ENCODE assay signal across 9 mouse cellular contexts in genomic region chr8:70596775-70597416, GRCm38 (mm10). TPM values are rescaled to one million over a fixed set of nuclear protein-coding genes. Genes with fewer than 3 reads are reported as not detected.
A peak's percentile ranks its signal among the peaks of the same experiment; 100 is the strongest.
DNase-seq lines count a peak whose midpoint lies in the region; ATAC-seq lines count a peak whose summit lies in the region.
"Had no signal": no experiment of that assay in that cellular context is flagged by ENCODE, and none has a peak within 500 bp of the region (broad histone marks: within the 10 kb centered on the region; RNA-seq: fewer than 3 reads in every experiment).

No protein-coding gene starts in this region.

- WGBS in lung, embryonic 15.5 days: 83% methylated on average over 17 of the region's 17 CpGs
- 87% methylated on average over 17 of the region's 17 CpGs for WGBS in hindbrain, embryonic 11.5 days
- 83% methylated on average over 17 of the region's 17 CpGs for WGBS in midbrain, embryonic 15.5 days

- H3K9me3 ChIP-seq in lung, embryonic 15.5 days: no peaks in the 10 kb centered on the region
- no peaks in the 10 kb centered on the region for H3K9me3 ChIP-seq in hindbrain, embryonic 11.5 days (ENCODE audit: control insufficient read depth, low read length)
- no peaks in the 10 kb centered on the region for H3K9me3 ChIP-seq in midbrain, embryonic 15.5 days

- H3K27me3 ChIP-seq in lung, embryonic 15.5 days: no peaks in the 10 kb centered on the region
- H3K27me3 ChIP-seq in hindbrain, embryonic 11.5 days (ENCODE audit: control insufficient read depth, insufficient read depth, low read length): peaks cover 10% of the 10 kb centered on the region; the same call in 1 of the 2 replicates
- H3K27me3 ChIP-seq in midbrain, embryonic 15.5 days (replicated peaks): no peaks in the 10 kb centered on the region

- H3K4me1 ChIP-seq in lung, embryonic 15.5 days: peaks cover 82% of the 10 kb centered on the region
- peaks cover 37% of the 10 kb centered on the region for H3K4me1 ChIP-seq in hindbrain, embryonic 11.5 days (replicated peaks; ENCODE audit: control insufficient read depth, insufficient read depth, low read length)
- peaks cover 71% of the 10 kb centered on the region for H3K4me1 ChIP-seq in midbrain, embryonic 15.5 days

- peak overlapping the region; percentile 69; the same call in 1 of the 2 replicates for H3K9ac ChIP-seq in lung, embryonic 15.5 days
- H3K9ac ChIP-seq in hindbrain, embryonic 11.5 days (ENCODE audit: low read depth, low read length): no peak overlapping the region
- no peak overlapping the region for H3K9ac ChIP-seq in midbrain, embryonic 15.5 days

- DNase-seq in lung, postnatal 25 days (ENCODE audit: low spot score): no peak
- DNase-seq in cerebellum, postnatal 10 days: peak; percentile 85 to 88
- DNase-seq in hindbrain, embryonic 11.5 days (ENCODE audit: low spot score): peak; percentile 40
- no peak for DNase-seq in layer of hippocampus, postnatal 14 days (ENCODE audit: low spot score in 2 of 2)

- peaks cover 22% of the 10 kb centered on the region for H3K36me3 ChIP-seq in lung, embryonic 15.5 days
- H3K36me3 ChIP-seq in hindbrain, embryonic 11.5 days (ENCODE audit: control insufficient read depth, insufficient read depth, low read length): 0 out of 2 replicates have a peak, but pooled peaks cover 2% of the 10 kb centered on the region
- H3K36me3 ChIP-seq in midbrain, embryonic 15.5 days (replicated peaks): no peaks in the 10 kb centered on the region

- H3K27ac ChIP-seq in lung, embryonic 15.5 days: no peak overlapping the region
- H3K27ac ChIP-seq in hindbrain, embryonic 11.5 days (ENCODE audit: low read depth, low read length): no peak overlapping the region
- H3K27ac ChIP-seq in midbrain, embryonic 15.5 days: no peak overlapping the region

- ATAC-seq in lung, embryonic 15.5 days (ENCODE audit: borderline replicate concordance, extremely low read depth, low FRiP score, low TSS enrichment): no peak
- no peak for ATAC-seq in hindbrain, embryonic 11.5 days (ENCODE audit: low FRiP score)
- no peak for ATAC-seq in midbrain, embryonic 15.5 days (replicated peaks)
- ATAC-seq in CD4-positive, CD25-positive, alpha-beta regulatory T cell, adult 4 months: no peak
- ATAC-seq in megakaryocyte progenitor cell, adult 5-6 weeks (replicated peaks; ENCODE audit: poor library complexity): no peak

- peak overlapping the region; percentile 82 for H3K4me2 ChIP-seq in lung, embryonic 15.5 days
- no peak overlapping the region for H3K4me2 ChIP-seq in hindbrain, embryonic 11.5 days (replicated peaks; ENCODE audit: low read depth, low read length)
- peak overlapping the region; percentile 59 for H3K4me2 ChIP-seq in midbrain, embryonic 15.5 days

- H3K4me3 ChIP-seq in lung, embryonic 15.5 days: peak overlapping the region; percentile 49; the same call in 1 of the 2 replicates
- H3K4me3 ChIP-seq in hindbrain, embryonic 11.5 days (ENCODE audit: low read depth, low read length): peak overlapping the region; percentile 42
- H3K4me3 ChIP-seq in midbrain, embryonic 15.5 days: no peak overlapping the region

RNA-seq across cellular contexts. Expression of gene Isyna1, which starts 2.7 kb away (rescaled TPM):
- 134 TPM in 2 replicates for polyA plus RNA-seq in lung, embryonic 15.5 days (2015; fragmentation: Nextera tagmentation; extraction: Ambion mirVana)
- polyA plus RNA-seq in hindbrain, embryonic 11.5 days (2014; fragmentation: Nextera tagmentation; extraction: Ambion mirVana): 57.9 and 65.1 TPM in 2 replicates
- polyA plus RNA-seq in midbrain, embryonic 15.5 days (2015; fragmentation: Nextera tagmentation; extraction: Ambion mirVana): 175 and 176 TPM in 2 replicates
- total RNA-seq in layer of hippocampus, postnatal 14 days (2021): 10 to 100 TPM; 38.8 to 46.1 TPM
- 10 to 100 TPM; 26.0 to 58.7 TPM for polyA plus RNA-seq in CD4-positive, CD25-positive, alpha-beta regulatory T cell, adult 4 months (2017; shearing (Covaris generic))
- total RNA-seq in megakaryocyte progenitor cell, adult 5-6 weeks (2015): 26.1 and 39.0 TPM in 2 replicates
- 42.9 and 45.4 TPM in 2 replicates for total RNA-seq in megakaryocyte progenitor cell, adult 5-6 weeks (2017)

RNA-seq across cellular contexts. Expression of gene Ssbp4, which starts 11.8 kb away (rescaled TPM):
- polyA plus RNA-seq in lung, embryonic 15.5 days (2015; fragmentation: Nextera tagmentation; extraction: Ambion mirVana): 111 and 122 TPM in 2 replicates
- polyA plus RNA-seq in hindbrain, embryonic 11.5 days (2014; fragmentation: Nextera tagmentation; extraction: Ambion mirVana): 126 and 129 TPM in 2 replicates
- polyA plus RNA-seq in midbrain, embryonic 15.5 days (2015; fragmentation: Nextera tagmentation; extraction: Ambion mirVana): 175 and 189 TPM in 2 replicates
- 100 to 1,000 TPM; 253 to 259 TPM for total RNA-seq in layer of hippocampus, postnatal 14 days (2021)
- 10 to 100 TPM in 1 of 2 experiments, 1 to 10 TPM in 1; 5.9 to 15.0 TPM for polyA plus RNA-seq in CD4-positive, CD25-positive, alpha-beta regulatory T cell, adult 4 months (2017; shearing (Covaris generic))
- total RNA-seq in megakaryocyte progenitor cell, adult 5-6 weeks (2015): 31.6 and 40.7 TPM in 2 replicates
- total RNA-seq in megakaryocyte progenitor cell, adult 5-6 weeks (2017): 40.2 and 69.7 TPM in 2 replicates

RNA-seq across cellular contexts. Expression of gene Lrrc25, which starts 19.1 kb away (rescaled TPM):
- polyA plus RNA-seq in lung, embryonic 15.5 days (2015; fragmentation: Nextera tagmentation; extraction: Ambion mirVana): 1.9 and 2.5 TPM in 2 replicates
- polyA plus RNA-seq in hindbrain, embryonic 11.5 days (2014; fragmentation: Nextera tagmentation; extraction: Ambion mirVana): 0.85 and 0.97 TPM in 2 replicates
- polyA plus RNA-seq in midbrain, embryonic 15.5 days (2015; fragmentation: Nextera tagmentation; extraction: Ambion mirVana): 1.2 and 1.6 TPM in 2 replicates
- total RNA-seq in layer of hippocampus, postnatal 14 days (2021): 1 to 10 TPM; 1.1 to 1.4 TPM
- under 1 TPM; 0.43 to 0.89 TPM for polyA plus RNA-seq in CD4-positive, CD25-positive, alpha-beta regulatory T cell, adult 4 months (2017; shearing (Covaris generic))
- total RNA-seq in megakaryocyte progenitor cell, adult 5-6 weeks (2015): 6.2 and 12.9 TPM in 2 replicates
- total RNA-seq in megakaryocyte progenitor cell, adult 5-6 weeks (2017): 4.7 and 5.4 TPM in 2 replicates

RNA-seq across cellular contexts. Expression of gene Gdf15, which starts 35.4 kb away (rescaled TPM):
- 0.31 and 0.45 TPM in 2 replicates for polyA plus RNA-seq in lung, embryonic 15.5 days (2015; fragmentation: Nextera tagmentation; extraction: Ambion mirVana)
- not detected in 2 replicates for polyA plus RNA-seq in hindbrain, embryonic 11.5 days (2014; fragmentation: Nextera tagmentation; extraction: Ambion mirVana)
- polyA plus RNA-seq in midbrain, embryonic 15.5 days (2015; fragmentation: Nextera tagmentation; extraction: Ambion mirVana): 0.13 and 0.19 TPM in 2 replicates
- total RNA-seq in layer of hippocampus, postnatal 14 days (2021): not detected
- polyA plus RNA-seq in CD4-positive, CD25-positive, alpha-beta regulatory T cell, adult 4 months (2017; shearing (Covaris generic)): not detected
- not detected in 2 replicates for total RNA-seq in megakaryocyte progenitor cell, adult 5-6 weeks (2015)
- total RNA-seq in megakaryocyte progenitor cell, adult 5-6 weeks (2017): not detected in 2 replicates
- total RNA-seq: left cerebral cortex, postnatal 10 days had no signal

RNA-seq across cellular contexts. Expression of gene Ell, which starts 57.6 kb away (rescaled TPM):
- polyA plus RNA-seq in lung, embryonic 15.5 days (2015; fragmentation: Nextera tagmentation; extraction: Ambion mirVana): 17.2 and 17.5 TPM in 2 replicates
- polyA plus RNA-seq in hindbrain, embryonic 11.5 days (2014; fragmentation: Nextera tagmentation; extraction: Ambion mirVana): 15.4 and 16.5 TPM in 2 replicates
- 18.6 and 19.9 TPM in 2 replicates for polyA plus RNA-seq in midbrain, embryonic 15.5 days (2015; fragmentation: Nextera tagmentation; extraction: Ambion mirVana)
- 10 to 100 TPM; 18.7 TPM for total RNA-seq in layer of hippocampus, postnatal 14 days (2021)
- polyA plus RNA-seq in CD4-positive, CD25-positive, alpha-beta regulatory T cell, adult 4 months (2017; shearing (Covaris generic)): 10 to 100 TPM; 41.4 to 50.4 TPM
- total RNA-seq in megakaryocyte progenitor cell, adult 5-6 weeks (2015): 8.5 and 8.7 TPM in 2 replicates
- 9.1 and 9.5 TPM in 2 replicates for total RNA-seq in megakaryocyte progenitor cell, adult 5-6 weeks (2017)

Comparison
In these comparisons a context has a peak if more than half of its experiments do, and no peak if none do; other contexts are left out.
1. DNase-seq: peak in cerebellum, postnatal 10 days (2 of 2) and hindbrain, embryonic 11.5 days (single experiment); none in lung, postnatal 25 days (single experiment) and layer of hippocampus, postnatal 14 days (0 of 2).